Mouse (Mus musculus): ENCODE measurements around the gene Hectd4. TPM values are rescaled to one million over a fixed set of nuclear protein-coding genes. Genes with fewer than 3 reads are reported as not detected.

Gene Hectd4
- polyA plus RNA-seq, 1 experiment from 2014 or later = 9.5 TPM

DNA sequence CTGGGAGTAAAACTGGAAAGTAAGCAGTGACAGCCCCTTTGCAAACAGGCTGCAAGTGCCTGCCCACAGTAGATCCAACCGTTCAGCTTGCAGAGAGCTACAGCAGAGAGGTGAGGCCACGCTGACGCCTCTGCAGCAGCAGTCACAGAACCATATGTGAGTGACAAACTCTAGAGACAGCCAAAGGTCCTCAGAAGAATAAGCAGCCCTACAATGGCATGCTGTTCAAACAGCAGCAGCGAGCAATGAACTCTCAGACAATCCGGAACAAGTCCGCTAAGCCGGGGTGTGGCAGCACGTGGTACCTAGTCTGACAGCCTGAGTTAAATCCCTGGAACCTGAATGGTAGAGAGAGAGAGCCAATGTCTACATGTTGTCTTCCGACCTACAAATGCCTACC is 30.8 kb upstream of the Hectd4 start:
- ATAC-seq (ENCODE audit: insufficient number of reproducible peaks, insufficient read depth, low FRiP score, low read depth) = no peak
- Histone ChIP-seq H3K4me3 (ENCODE audit: low read depth, low read length) (no peak overlapping the region), H3K36me3 (ENCODE audit: control insufficient read depth, insufficient read depth, low read length) (no peaks in the 10 kb centered on the region), H3K27ac (ENCODE audit: low read length) (no peak overlapping the region), H3K27me3 (ENCODE audit: control insufficient read depth, insufficient read depth, low read length) (no peaks in the 10 kb centered on the region), H3K9me3 (ENCODE audit: control insufficient read depth, low read depth, low read length) (no peaks in the 10 kb centered on the region), H3K4me1 (ENCODE audit: control insufficient read depth, insufficient read depth, low read length) (peaks cover 27% of the 10 kb centered on the region), H3K4me2 (replicated peaks; ENCODE audit: low read depth, low read length) (no peak overlapping the region), H3K9ac (replicated peaks; ENCODE audit: low read depth, low read length) (no peak overlapping the region)
- WGBS = 68% methylated on average over 9 of the region's 9 CpGs

DNA sequence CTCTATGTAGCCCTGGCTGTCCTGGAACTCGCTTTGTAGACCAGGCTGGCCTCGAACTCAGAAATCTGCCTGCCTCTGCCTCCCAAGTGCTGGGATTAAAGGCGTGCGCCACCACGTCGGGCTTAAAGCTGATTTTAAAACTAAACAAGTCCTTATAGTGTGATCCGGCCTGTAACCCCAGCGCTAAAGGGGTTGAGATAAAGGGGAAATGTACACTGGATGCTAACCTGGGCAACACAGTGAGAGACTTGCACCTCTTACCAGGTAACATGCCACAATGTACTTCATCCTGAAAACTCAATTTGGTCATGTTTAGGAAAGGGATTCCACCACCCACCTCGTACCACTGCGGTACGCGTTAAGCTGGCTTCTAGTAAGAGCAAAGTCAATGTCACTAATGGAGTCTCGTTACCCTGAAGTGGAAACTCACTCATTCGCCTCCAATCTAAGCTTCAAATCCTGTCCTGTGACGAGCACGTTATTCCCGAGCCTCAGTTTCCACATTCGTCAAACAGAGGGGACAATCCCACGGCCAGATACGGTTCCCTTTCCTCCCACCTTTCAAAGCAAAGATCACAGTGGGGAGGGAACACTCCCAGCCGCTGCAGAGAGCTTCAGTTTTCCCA is 29.7 kb upstream of the Hectd4 start:
- no peak for ATAC-seq (ENCODE audit: insufficient number of reproducible peaks, insufficient read depth, low FRiP score, low read depth)
- Histone ChIP-seq H3K36me3 (ENCODE audit: control insufficient read depth, insufficient read depth, low read length) (no peaks in the 10 kb centered on the region), H3K4me2 (replicated peaks; ENCODE audit: low read depth, low read length) (peak overlapping the region; percentile 78), H3K9me3 (ENCODE audit: control insufficient read depth, low read depth, low read length) (no peaks in the 10 kb centered on the region), H3K27me3 (ENCODE audit: control insufficient read depth, insufficient read depth, low read length) (no peaks in the 10 kb centered on the region), H3K4me1 (ENCODE audit: control insufficient read depth, insufficient read depth, low read length) (peaks cover 20% of the 10 kb centered on the region), H3K9ac (replicated peaks; ENCODE audit: low read depth, low read length) (peak overlapping the region; percentile 84), H3K4me3 (ENCODE audit: low read depth, low read length) (peak overlapping the region; percentile 80), H3K27ac (ENCODE audit: low read length) (peak overlapping the region; percentile 74)
- 29% methylated on average over 21 of the region's 21 CpGs for whole genome bisulfite sequencing

DNA sequence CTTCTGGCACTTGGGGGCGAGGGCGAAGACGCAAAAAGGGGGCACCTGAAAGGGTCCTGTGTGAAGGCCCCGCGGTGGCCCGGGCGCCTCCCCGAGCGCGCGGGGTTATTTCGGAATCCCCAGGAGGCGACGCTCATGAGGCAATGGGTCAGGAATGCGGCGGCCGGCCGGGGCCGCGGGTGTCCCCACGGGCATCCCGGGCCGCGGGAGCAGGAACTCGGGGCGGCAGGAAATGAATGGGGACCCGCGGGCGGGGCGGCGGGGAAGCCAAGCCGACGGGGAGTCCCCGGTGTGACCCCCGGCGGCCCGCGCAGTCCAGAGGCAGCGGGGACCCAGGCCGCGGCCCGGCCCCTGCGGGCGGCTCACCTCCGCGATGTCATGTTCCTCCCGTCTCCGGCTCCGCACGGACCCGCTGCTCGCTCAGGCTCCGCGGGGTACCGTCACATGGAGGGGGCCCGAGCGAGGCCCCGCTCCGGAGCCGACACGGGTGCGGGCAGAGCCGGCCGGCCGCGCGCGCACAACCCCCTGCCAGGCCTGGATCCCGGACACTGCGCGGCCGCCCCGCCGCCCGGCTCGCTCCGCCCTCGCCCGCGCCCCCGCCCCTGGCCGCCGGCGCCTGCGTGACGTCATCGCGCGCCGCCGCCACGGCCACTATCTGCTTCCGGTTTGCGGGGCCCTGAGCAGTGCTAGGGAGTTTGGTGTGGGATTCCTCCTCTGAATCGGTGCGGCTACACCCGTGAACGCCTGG is 29.0 kb upstream of the Hectd4 start, which contains the start of gene Ptpn11:
Gene Ptpn11, minus strand, starts transcription at position 562 of the 748 bp plus-strand sequence.
- peaks cover 13% of the 10 kb centered on the region for H3K4me1 ChIP-seq (ENCODE audit: control insufficient read depth, insufficient read depth, low read length)
- no peaks in the 10 kb centered on the region for H3K27me3 ChIP-seq (ENCODE audit: control insufficient read depth, insufficient read depth, low read length)
- H3K27ac ChIP-seq (ENCODE audit: low read length) = peak within 1 kb of the TSS; percentile 74
- H3K9ac ChIP-seq (replicated peaks; ENCODE audit: low read depth, low read length) = peak within 1 kb of the TSS; percentile 84
- WGBS = under 1% methylated on average over 85 of the region's 98 CpGs
- H3K4me2 ChIP-seq (replicated peaks; ENCODE audit: low read depth, low read length) = peak within 1 kb of the TSS; percentile 78
- no peaks in the 10 kb centered on the region for H3K36me3 ChIP-seq (ENCODE audit: control insufficient read depth, insufficient read depth, low read length)
- no peaks in the 10 kb centered on the region for H3K9me3 ChIP-seq (ENCODE audit: control insufficient read depth, low read depth, low read length)
- peak; percentile 90 for ATAC-seq (ENCODE audit: insufficient number of reproducible peaks, insufficient read depth, low FRiP score, low read depth)
- peak within 1 kb of the TSS; percentile 80 for H3K4me3 ChIP-seq (ENCODE audit: low read depth, low read length)

DNA sequence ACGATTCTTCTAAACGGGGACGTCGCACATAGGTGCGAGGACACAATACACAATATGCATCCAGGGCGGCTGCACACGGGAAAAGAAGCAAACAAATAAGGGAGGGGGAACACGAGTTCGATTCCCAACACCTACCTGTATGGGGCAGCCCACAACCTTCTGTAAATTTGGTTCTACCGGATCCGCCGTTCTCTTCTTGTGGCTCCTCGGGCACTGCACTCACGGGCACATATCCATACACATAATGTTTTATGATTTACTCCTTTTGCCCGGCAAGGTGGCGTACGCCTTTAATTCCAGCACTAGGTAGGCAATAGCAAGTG is 28.5 kb upstream of the Hectd4 start:
- Histone ChIP-seq H3K27me3 (ENCODE audit: control insufficient read depth, insufficient read depth, low read length) (no peaks in the 10 kb centered on the region), H3K4me1 (ENCODE audit: control insufficient read depth, insufficient read depth, low read length) (peaks cover 9% of the 10 kb centered on the region; the same call in 1 of the 2 replicates), H3K4me2 (replicated peaks; ENCODE audit: low read depth, low read length) (peak overlapping the region; percentile 78), H3K9ac (replicated peaks; ENCODE audit: low read depth, low read length) (peak overlapping the region; percentile 39), H3K27ac (ENCODE audit: low read length) (peak overlapping the region; percentile 34; the same call in 1 of the 2 replicates), H3K36me3 (ENCODE audit: control insufficient read depth, insufficient read depth, low read length) (no peaks in the 10 kb centered on the region), H3K9me3 (ENCODE audit: control insufficient read depth, low read depth, low read length) (no peaks in the 10 kb centered on the region), H3K4me3 (ENCODE audit: low read depth, low read length) (peak overlapping the region; percentile 80)
- 10% methylated on average over 17 of the region's 17 CpGs for WGBS
- ATAC-seq (ENCODE audit: insufficient number of reproducible peaks, insufficient read depth, low FRiP score, low read depth) = peak; percentile 35; the same call in 1 of the 2 replicates

DNA sequence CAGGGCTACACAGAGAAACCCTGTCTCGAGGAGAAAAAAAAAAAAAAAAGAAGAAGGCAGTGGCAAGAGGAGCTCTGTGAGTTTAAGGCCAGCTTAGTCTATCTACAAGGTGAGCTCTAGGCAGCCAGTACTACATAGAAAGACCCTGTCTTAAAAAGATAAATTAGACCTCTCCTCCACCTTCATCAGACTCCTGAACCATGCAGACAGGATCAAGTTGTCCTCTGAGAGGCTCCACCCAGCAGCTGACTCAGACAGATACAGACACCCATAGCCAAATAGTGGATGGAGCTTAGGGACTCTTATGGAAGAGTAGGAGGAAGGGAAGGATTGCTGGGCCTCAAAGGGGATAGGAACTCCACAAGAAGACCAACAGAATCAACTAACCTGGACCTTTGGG is 25.8 kb upstream of the Hectd4 start:
- Histone ChIP-seq H3K36me3 (ENCODE audit: control insufficient read depth, insufficient read depth, low read length) (no peaks in the 10 kb centered on the region), H3K4me3 (ENCODE audit: low read depth, low read length) (no peak overlapping the region), H3K4me1 (ENCODE audit: control insufficient read depth, insufficient read depth, low read length) (no peaks in the 10 kb centered on the region), H3K27me3 (ENCODE audit: control insufficient read depth, insufficient read depth, low read length) (no peaks in the 10 kb centered on the region), H3K4me2 (replicated peaks; ENCODE audit: low read depth, low read length) (no peak overlapping the region), H3K27ac (ENCODE audit: low read length) (no peak overlapping the region), H3K9ac (replicated peaks; ENCODE audit: low read depth, low read length) (no peak overlapping the region), H3K9me3 (ENCODE audit: control insufficient read depth, low read depth, low read length) (no peaks in the 10 kb centered on the region)
- 38% methylated on average over 1 of the region's 1 CpGs for WGBS
- no peak for ATAC-seq (ENCODE audit: insufficient number of reproducible peaks, insufficient read depth, low FRiP score, low read depth)

DNA sequence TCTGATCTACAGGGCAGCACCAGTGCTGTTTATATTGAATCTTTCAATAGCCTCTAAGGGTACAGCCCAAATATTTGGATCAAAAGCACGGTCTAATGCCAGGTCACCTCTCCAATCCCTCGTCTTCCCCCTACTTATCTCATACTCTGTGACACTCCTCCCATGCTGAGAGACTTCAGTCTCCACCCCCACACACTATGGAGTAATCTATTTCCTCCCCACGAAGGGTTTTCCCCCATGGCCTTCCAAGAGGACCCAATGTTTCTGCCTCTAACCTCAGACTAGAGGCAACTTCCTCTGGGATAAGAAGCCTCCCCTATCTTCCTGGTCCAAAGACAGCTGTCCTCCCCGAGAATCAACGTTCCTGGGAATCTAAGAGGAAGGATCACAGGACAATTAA is 23.3 kb upstream of the Hectd4 start:
- H3K9ac ChIP-seq (replicated peaks; ENCODE audit: low read depth, low read length) = no peak overlapping the region
- no peaks in the 10 kb centered on the region for H3K9me3 ChIP-seq (ENCODE audit: control insufficient read depth, low read depth, low read length)
- H3K4me3 ChIP-seq (ENCODE audit: low read depth, low read length) = no peak overlapping the region
- no peaks in the 10 kb centered on the region for H3K36me3 ChIP-seq (ENCODE audit: control insufficient read depth, insufficient read depth, low read length)
- H3K4me2 ChIP-seq (replicated peaks; ENCODE audit: low read depth, low read length) = no peak overlapping the region
- no peaks in the 10 kb centered on the region for H3K4me1 ChIP-seq (ENCODE audit: control insufficient read depth, insufficient read depth, low read length)
- no peaks in the 10 kb centered on the region for H3K27me3 ChIP-seq (ENCODE audit: control insufficient read depth, insufficient read depth, low read length)
- no peak overlapping the region for H3K27ac ChIP-seq (ENCODE audit: low read length)
- 42% methylated on average over 5 of the region's 5 CpGs for WGBS
- ATAC-seq (ENCODE audit: insufficient number of reproducible peaks, insufficient read depth, low FRiP score, low read depth) = no peak

DNA sequence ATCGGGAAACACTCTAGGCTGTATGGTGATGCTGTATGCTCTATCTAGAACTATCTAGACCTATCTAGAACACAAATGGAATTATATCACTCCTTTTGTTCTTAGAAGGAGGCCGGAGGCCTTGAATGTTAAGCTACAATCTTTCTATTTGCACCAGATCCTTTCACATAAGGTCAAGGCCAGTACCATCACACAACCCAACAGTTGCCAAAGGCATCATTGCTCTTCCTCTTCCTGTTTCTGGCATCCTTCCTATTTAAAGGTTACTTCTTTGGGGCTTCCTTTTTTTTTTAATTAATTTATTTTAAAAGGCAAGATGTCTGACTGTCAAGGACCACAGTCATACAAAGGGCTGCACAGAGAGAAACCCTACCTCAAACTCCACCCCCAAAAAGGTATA is 22.7 kb upstream of the Hectd4 start:
- no peak overlapping the region for H3K9ac ChIP-seq (replicated peaks; ENCODE audit: low read depth, low read length)
- no peak overlapping the region for H3K27ac ChIP-seq (ENCODE audit: low read length)
- 78% methylated on average over 2 of the region's 2 CpGs for WGBS
- H3K9me3 ChIP-seq (ENCODE audit: control insufficient read depth, low read depth, low read length) = no peaks in the 10 kb centered on the region
- no peaks in the 10 kb centered on the region for H3K4me1 ChIP-seq (ENCODE audit: control insufficient read depth, insufficient read depth, low read length)
- no peaks in the 10 kb centered on the region for H3K36me3 ChIP-seq (ENCODE audit: control insufficient read depth, insufficient read depth, low read length)
- no peak for ATAC-seq (ENCODE audit: insufficient number of reproducible peaks, insufficient read depth, low FRiP score, low read depth)
- H3K4me2 ChIP-seq (replicated peaks; ENCODE audit: low read depth, low read length) = no peak overlapping the region
- H3K4me3 ChIP-seq (ENCODE audit: low read depth, low read length) = no peak overlapping the region
- no peaks in the 10 kb centered on the region for H3K27me3 ChIP-seq (ENCODE audit: control insufficient read depth, insufficient read depth, low read length)

DNA sequence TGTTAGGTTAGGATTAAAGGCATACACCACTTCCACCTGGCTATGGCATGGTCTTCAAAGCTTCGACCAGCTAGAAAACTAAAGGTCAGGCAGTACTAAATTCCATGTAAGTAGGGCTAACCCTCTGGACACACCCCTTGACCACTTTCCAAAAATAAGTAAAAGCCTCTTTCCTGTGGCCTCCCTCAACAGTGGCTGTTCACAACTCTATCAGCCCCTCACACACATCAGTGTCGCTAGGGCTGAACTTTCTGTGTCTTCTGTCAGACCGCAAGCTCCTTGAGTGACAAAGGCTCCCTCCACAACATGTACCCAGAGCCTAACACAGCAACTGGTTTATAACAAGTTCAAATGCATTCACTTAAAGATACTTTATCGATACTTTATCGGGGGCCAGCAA is 21.6 kb upstream of the Hectd4 start:
- no peaks in the 10 kb centered on the region for H3K27me3 ChIP-seq (ENCODE audit: control insufficient read depth, insufficient read depth, low read length)
- H3K9me3 ChIP-seq (ENCODE audit: control insufficient read depth, low read depth, low read length) = no peaks in the 10 kb centered on the region
- no peaks in the 10 kb centered on the region for H3K4me1 ChIP-seq (ENCODE audit: control insufficient read depth, insufficient read depth, low read length)
- 82% methylated on average over 5 of the region's 5 CpGs for WGBS
- no peak for ATAC-seq (ENCODE audit: insufficient number of reproducible peaks, insufficient read depth, low FRiP score, low read depth)
- H3K36me3 ChIP-seq (ENCODE audit: control insufficient read depth, insufficient read depth, low read length) = no peaks in the 10 kb centered on the region
- no peak overlapping the region for H3K4me3 ChIP-seq (ENCODE audit: low read depth, low read length)
- H3K4me2 ChIP-seq (replicated peaks; ENCODE audit: low read depth, low read length) = no peak overlapping the region
- no peak overlapping the region for H3K27ac ChIP-seq (ENCODE audit: low read length)
- H3K9ac ChIP-seq (replicated peaks; ENCODE audit: low read depth, low read length) = no peak overlapping the region
